ENCODE assay signal across 8 mouse cellular contexts in genomic region chr2:49734013-49734780, GRCm38 (mm10). TPM values are rescaled to one million over a fixed set of nuclear protein-coding genes. Genes with fewer than 3 reads are reported as not detected.
A peak's percentile ranks its signal among the peaks of the same experiment; 100 is the strongest.
DNase-seq lines count a peak whose midpoint lies in the region; ATAC-seq and TF ChIP-seq lines count a peak whose summit lies in the region.

No protein-coding gene starts in this region.

- ATAC-seq in intestine, postnatal 0 days: 0 out of 2 replicates have a peak, but pooled peaks have one; percentile 28
- ATAC-seq in limb, embryonic 14.5 days (ENCODE audit: low FRiP score, low read depth): peak; percentile 76
- peak; percentile 61 for ATAC-seq in midbrain, postnatal 0 days (ENCODE audit: low FRiP score)
- ATAC-seq in stomach, embryonic 15.5 days (ENCODE audit: insufficient read depth, low FRiP score, low read depth): peak; percentile 20; the same call in 1 of the 2 replicates

- TF ChIP-seq POLR2A in limb, embryonic 14.5 days (IDR thresholded peaks at IDR 0.05; ENCODE audit: borderline replicate concordance, extremely low read depth, insufficient read depth, insufficient read length): no peak

- 0 out of 2 replicates have a peak overlapping the region, but pooled peaks have one; percentile 17 for H3K4me2 ChIP-seq in intestine, postnatal 0 days (replicated peaks; ENCODE audit: low read depth)
- H3K4me2 ChIP-seq in limb, embryonic 14.5 days (replicated peaks; ENCODE audit: low read depth, low read length, severe bottlenecking): peak overlapping the region; percentile 43
- no peak overlapping the region for H3K4me2 ChIP-seq in midbrain, postnatal 0 days (ENCODE audit: low read depth, low read length, poor library complexity, severe bottlenecking)
- no peak overlapping the region for H3K4me2 ChIP-seq in stomach, embryonic 15.5 days

- TF ChIP-seq CTCF in intestine, postnatal 0 days (IDR thresholded peaks at IDR 0.05; ENCODE audit: low read depth): peak; percentile 95
- peak; percentile 93 for TF ChIP-seq CTCF in midbrain, postnatal 0 days (IDR thresholded peaks at IDR 0.05)

- H3K27me3 ChIP-seq in intestine, postnatal 0 days (replicated peaks; ENCODE audit: control insufficient read depth, insufficient read depth, low read length): no peaks in the 10 kb centered on the region
- no peaks in the 10 kb centered on the region for H3K27me3 ChIP-seq in limb, embryonic 14.5 days (ENCODE audit: control insufficient read depth, insufficient read depth, low read length)
- H3K27me3 ChIP-seq in midbrain, postnatal 0 days (ENCODE audit: insufficient read depth, low read length): no peaks in the 10 kb centered on the region
- H3K27me3 ChIP-seq in stomach, embryonic 15.5 days (replicated peaks): no peaks in the 10 kb centered on the region

- no peak overlapping the region for H3K4me3 ChIP-seq in intestine, postnatal 0 days (ENCODE audit: low read depth, low read length)
- peak overlapping the region; percentile 24 for H3K4me3 ChIP-seq in limb, embryonic 14.5 days (replicated peaks; ENCODE audit: low read length)
- no peak overlapping the region for H3K4me3 ChIP-seq in midbrain, postnatal 0 days (ENCODE audit: low read depth, low read length)
- no peak overlapping the region for H3K4me3 ChIP-seq in stomach, embryonic 15.5 days (replicated peaks)

- 50% methylated on average over 7 of the region's 7 CpGs for WGBS in intestine, postnatal 0 days
- 26% methylated on average over 7 of the region's 7 CpGs for WGBS in limb, embryonic 14.5 days
- WGBS in midbrain, postnatal 0 days: 42% methylated on average over 7 of the region's 7 CpGs
- 52% methylated on average over 7 of the region's 7 CpGs for WGBS in stomach, embryonic 15.5 days

- no peaks in the 10 kb centered on the region for H3K9me3 ChIP-seq in intestine, postnatal 0 days (ENCODE audit: control insufficient read depth)
- no peaks in the 10 kb centered on the region for H3K9me3 ChIP-seq in limb, embryonic 14.5 days (ENCODE audit: control insufficient read depth, low read length)
- H3K9me3 ChIP-seq in midbrain, postnatal 0 days (ENCODE audit: low read length): no peaks in the 10 kb centered on the region
- H3K9me3 ChIP-seq in stomach, embryonic 15.5 days: no peaks in the 10 kb centered on the region

- H3K4me1 ChIP-seq in intestine, postnatal 0 days (replicated peaks; ENCODE audit: control insufficient read depth, insufficient read depth, low read length): no peaks in the 10 kb centered on the region
- H3K4me1 ChIP-seq in limb, embryonic 14.5 days (ENCODE audit: control insufficient read depth, insufficient read depth, low read length): peaks cover 19% of the 10 kb centered on the region; the same call in 1 of the 2 replicates
- no peaks in the 10 kb centered on the region for H3K4me1 ChIP-seq in midbrain, postnatal 0 days (ENCODE audit: insufficient read depth, low read length)
- H3K4me1 ChIP-seq in stomach, embryonic 15.5 days: 0 out of 2 replicates have a peak, but pooled peaks cover 4% of the 10 kb centered on the region

- H3K27ac ChIP-seq in intestine, postnatal 0 days (ENCODE audit: low read depth, low read length): no peak overlapping the region
- no peak overlapping the region for H3K27ac ChIP-seq in limb, embryonic 14.5 days (replicated peaks; ENCODE audit: low read depth, low read length)
- no peak overlapping the region for H3K27ac ChIP-seq in midbrain, postnatal 0 days (ENCODE audit: low read depth, low read length)
- H3K27ac ChIP-seq in stomach, embryonic 15.5 days: no peak overlapping the region

- no peaks in the 10 kb centered on the region for H3K36me3 ChIP-seq in intestine, postnatal 0 days (ENCODE audit: control insufficient read depth, insufficient read depth)
- peaks cover 16% of the 10 kb centered on the region; the same call in 1 of the 2 replicates for H3K36me3 ChIP-seq in limb, embryonic 14.5 days (ENCODE audit: control insufficient read depth, insufficient read depth, low read length)
- H3K36me3 ChIP-seq in midbrain, postnatal 0 days (ENCODE audit: insufficient read depth, low read length): peaks cover 36% of the 10 kb centered on the region
- H3K36me3 ChIP-seq in stomach, embryonic 15.5 days: no peaks in the 10 kb centered on the region

- DNase-seq in 3134 (ENCODE audit: extremely low read depth, insufficient read length, low spot score) (peak; percentile 51), R1 (ENCODE audit: low read depth, low spot score) (peak; percentile 83)
- DNase-seq in embryo, embryonic 10 days (ENCODE audit: low spot score): peak; percentile 93
- DNase-seq in gastrocnemius, postnatal 4 days (ENCODE audit: low spot score in 2 of 2): peak; percentile 60 to 81
- DNase-seq in limb, embryonic 14.5 days (ENCODE audit: low spot score): peak; percentile 93
- DNase-seq in midbrain, postnatal 0 days (ENCODE audit: low spot score): peak; percentile 95

- H3K9ac ChIP-seq in intestine, postnatal 0 days (ENCODE audit: low read depth, low read length): no peak overlapping the region
- no peak overlapping the region for H3K9ac ChIP-seq in limb, embryonic 14.5 days (ENCODE audit: low read depth, low read length, severe bottlenecking)
- H3K9ac ChIP-seq in midbrain, postnatal 0 days (replicated peaks; ENCODE audit: low read length, poor library complexity, severe bottlenecking): no peak overlapping the region
- no peak overlapping the region for H3K9ac ChIP-seq in stomach, embryonic 15.5 days

RNA-seq across cellular contexts. Expression of gene Lypd6b, which starts 53.3 kb away (rescaled TPM):
- total RNA-seq in gastrocnemius, postnatal 4 days (2021): not detected
- polyA plus RNA-seq in intestine, postnatal 0 days (2015; fragmentation: Nextera tagmentation; extraction: Ambion mirVana): 0.68 and 0.73 TPM in 2 replicates
- polyA plus RNA-seq in limb, embryonic 14.5 days (2012; rRNA removed): 4.5 and 5.6 TPM in 2 replicates
- polyA plus RNA-seq in limb, embryonic 14.5 days (2014; fragmentation: Nextera tagmentation; extraction: Ambion mirVana): 14.9 and 16.5 TPM in 2 replicates
- total RNA-seq in midbrain, postnatal 0 days (2014; rRNA removed): 18.6 and 22.5 TPM in 2 replicates
- polyA plus RNA-seq in midbrain, postnatal 0 days (2015; fragmentation: Nextera tagmentation; extraction: Ambion mirVana): 28.1 and 31.1 TPM in 2 replicates
- polyA plus RNA-seq in stomach, embryonic 15.5 days (2015; fragmentation: Nextera tagmentation; extraction: Ambion mirVana): 18.0 and 18.1 TPM in 2 replicates

Comparison
In these comparisons a context has a peak if more than half of its experiments do, and no peak if none do; other contexts are left out.
1. ATAC-seq: peak in every context shown above with its lines; median percentile 76 in limb, embryonic 14.5 days; 61 in midbrain, postnatal 0 days; 28 in intestine, postnatal 0 days; 20 in stomach, embryonic 15.5 days.
2. H3K4me2 ChIP-seq: peak in intestine, postnatal 0 days (single experiment) and limb, embryonic 14.5 days (single experiment); none in midbrain, postnatal 0 days (single experiment) and stomach, embryonic 15.5 days (single experiment).
3. Peak in every context shown above with its lines, with median percentiles within 50 percentile points of each other: DNase-seq.